Mouse (Mus musculus) lung, embryonic 14.5 days (tissue): ENCODE data around the gene Gm10226. TPM values are rescaled to one million over a fixed set of nuclear protein-coding genes. Genes with fewer than 3 reads are reported as not detected.
A peak's percentile ranks its signal among the peaks of the same experiment; 100 is the strongest.
"Not testable (repeated sequence)": the region's sequence is repeated elsewhere in the genome, so short reads cannot be mapped to it uniquely, and the experiment has no call there.

ENCODE experiments used
- ATAC-seq: fragments of 200-750 bp; cut with Nextera tagmentation; 2 replicates; pipeline ENCODE4 v1.8.0; 2017; ENCODE audit warnings: mild to moderate bottlenecking, moderate TSS enrichment, moderate library complexity; ENCODE audit not compliant: insufficient read depth
- DNase-seq: peaks from one replicate; pipeline ENCODE4 v3.0.0-alpha.2; 2015
- H3K27ac ChIP-seq: fragments of 300-500 bp; sonication (generic); 2 replicates; pipeline ENCODE4 v1.5.1; 2014; ENCODE audit warnings: low read depth, mild to moderate bottlenecking, moderate library complexity
- H3K27me3 ChIP-seq: fragments of 300-500 bp; sonication (generic); 2 replicates; pipeline ENCODE4 v1.6.1; 2014; ENCODE audit warnings: low read length, control low read depth; ENCODE audit not compliant: insufficient read depth
- H3K36me3 ChIP-seq: fragments of 300-500 bp; sonication (generic); 2 replicates; pipeline ENCODE4 v1.6.1; 2014; ENCODE audit warnings: control low read depth; ENCODE audit not compliant: insufficient read depth
- H3K4me1 ChIP-seq: fragments of 300-500 bp; sonication (generic); 2 replicates; pipeline ENCODE4 v1.6.1; 2014; ENCODE audit warnings: antibody characterized with exemption, control low read depth; ENCODE audit not compliant: insufficient read depth
- H3K4me2 ChIP-seq: fragments of 300-500 bp; sonication (generic); 2 replicates; pipeline ENCODE4 v1.6.1; 2014; ENCODE audit warnings: mild to moderate bottlenecking
- H3K4me3 ChIP-seq: fragments of 300-500 bp; sonication (generic); 2 replicates; pipeline ENCODE4 v1.5.1; 2014; ENCODE audit warnings: low read depth, low read length
- H3K9ac ChIP-seq: fragments of 300-500 bp; sonication (generic); 2 replicates; pipeline ENCODE4 v1.6.1; 2014
- H3K9me3 ChIP-seq: fragments of 300-500 bp; sonication (generic); 2 replicates; pipeline ENCODE4 v1.6.1; 2016; ENCODE audit warnings: low read depth, low read length, control low read depth
- CTCF ChIP-seq: IDR thresholded peaks from 2 replicates; pipeline ENCODE4 v1.5.1; 2016; ENCODE audit warnings: antibody characterized with exemption, low read depth
- WGBS: fragments of 180-500 bp; shearing (Covaris S2); extraction: QIAGEN DNeasy Blood & Tissue Kit; methylation state at CpG from one replicate; pipeline ENCODE4 v1.1.7; 2014; 5-methylcytosine and 5-hydroxymethylcytosine counted together
- polyA plus RNA-seq: library from polyadenylated mRNA; unstranded; fragments of >200 nt; fragmentation: Nextera tagmentation; extraction: Ambion mirVana; gene quantifications from 2 replicates; pipeline ENCODE4 v1.2.1, GENCODE M21; 2014

Gm10226 gene
- 4.6 and 5.0 TPM in 2 replicates for polyA plus RNA-seq

DNA sequence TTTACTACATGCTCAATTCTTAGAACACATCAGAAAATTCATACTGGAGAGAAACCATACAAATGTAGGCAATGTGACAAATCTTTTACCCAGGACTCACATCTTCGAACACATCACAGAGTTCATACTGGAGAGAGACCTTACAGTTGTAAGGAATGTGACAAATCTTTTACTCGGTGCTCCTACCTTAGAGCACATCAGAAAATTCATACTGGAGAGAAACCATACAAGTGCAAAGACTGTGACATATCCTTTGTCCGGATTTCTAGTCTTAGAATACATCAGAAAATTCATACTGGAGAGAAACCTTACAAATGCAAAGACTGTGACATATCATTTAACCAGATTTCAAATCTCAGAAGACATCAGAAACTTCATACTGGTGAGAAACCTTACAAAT is at the start of gene Gm10226:
Gene Gm10226 (plus strand): TSS at position 301 of the 400 bp plus-strand sequence.
- no peak within 1 kb of the TSS for H3K4me3 ChIP-seq
- ATAC-seq (no peak), DNase-seq (no peak)
- no peak within 1 kb of the TSS for H3K9ac ChIP-seq
- no peak within 1 kb of the TSS for H3K27ac ChIP-seq
- WGBS, result 85% methylated on average over 3 of the region's 3 CpGs
- 0 out of 2 replicates have a peak, but pooled peaks cover 3% of the 10 kb centered on the region for H3K36me3 ChIP-seq
- H3K27me3 ChIP-seq, result no peaks in the 10 kb centered on the region
- no peak within 1 kb of the TSS for H3K4me2 ChIP-seq
- no peaks in the 10 kb centered on the region for H3K4me1 ChIP-seq
- H3K9me3 ChIP-seq, result no peaks in the 10 kb centered on the region
- no peak for TF ChIP-seq CTCF

DNA sequence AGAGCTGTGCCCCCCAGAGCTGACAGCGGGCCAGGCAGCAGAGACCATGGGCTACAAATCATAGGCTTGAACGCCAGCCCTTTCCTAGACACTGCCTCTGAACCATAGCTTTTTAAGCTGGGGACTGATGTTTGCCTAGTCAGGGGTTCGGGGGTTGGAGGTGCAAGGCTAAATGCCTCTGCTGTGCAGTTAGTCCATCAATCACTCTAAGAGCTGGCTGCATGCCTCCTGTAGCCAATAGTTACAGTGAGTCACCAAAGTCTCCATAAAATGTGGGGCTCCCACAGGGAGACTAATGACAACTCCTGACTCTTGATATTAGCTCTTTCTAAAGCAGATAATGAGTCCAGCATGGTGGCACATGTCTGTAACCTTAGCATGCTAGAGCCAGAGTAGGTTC is 42.9 kb upstream of the Gm10226 start:
- 40% methylated on average over 3 of the region's 3 CpGs for WGBS
- Histone ChIP-seq H3K4me3 (no peak overlapping the region), H3K4me1 (no peaks in the 10 kb centered on the region), H3K27ac (no peak overlapping the region), H3K36me3 (no peaks in the 10 kb centered on the region), H3K9ac (no peak overlapping the region), H3K27me3 (no peaks in the 10 kb centered on the region), H3K9me3 (no peaks in the 10 kb centered on the region), H3K4me2 (no peak overlapping the region)
- ATAC-seq (no peak), DNase-seq (peak; percentile 1)
- TF ChIP-seq CTCF, result no peak

DNA sequence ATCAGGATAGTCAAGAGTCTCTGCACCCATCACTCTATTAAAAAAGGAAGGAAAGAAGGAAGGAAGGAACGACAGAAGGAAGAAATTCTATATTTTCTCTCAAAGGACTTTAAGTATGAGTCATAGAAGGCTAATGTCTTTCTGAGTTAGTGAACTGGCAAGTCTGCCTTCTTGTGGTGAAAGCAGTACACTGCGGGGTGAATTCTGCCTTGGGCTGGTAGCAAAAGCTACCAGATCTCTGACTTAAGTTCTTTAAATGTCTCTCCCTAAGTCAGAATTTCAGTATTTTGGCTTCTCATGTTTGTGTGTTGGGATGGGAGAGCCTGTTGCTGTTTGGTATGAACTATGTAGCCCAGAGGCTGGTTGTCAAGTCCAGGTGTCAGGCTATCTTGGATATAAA is 41.7 kb upstream of the Gm10226 start:
- no peaks in the 10 kb centered on the region for H3K27me3 ChIP-seq

GRCm38 (mm10) chr17:21650364-21650907 is 41.2 kb upstream of the Gm10226 start, which contains the start of gene Zfp983:
Gene Zfp983, plus strand, starts transcription at chr17:21650624.
- H3K4me3 ChIP-seq, result peak within 1 kb of the TSS; percentile 42
- peak within 1 kb of the TSS; percentile 65 for H3K27ac ChIP-seq
- H3K4me1 ChIP-seq, H3K27me3 ChIP-seq, H3K36me3 ChIP-seq, H3K9me3 ChIP-seq: not testable (repeated sequence)
- H3K9ac ChIP-seq, result peak within 1 kb of the TSS; percentile 36; the same call in 1 of the 2 replicates
- H3K4me2 ChIP-seq, result peak within 1 kb of the TSS; percentile 54
- WGBS, result under 1% methylated on average over 17 of the region's 17 CpGs
- ATAC-seq (peak; percentile 100), DNase-seq (peak; percentile 92)

More for the DNA sequence above, 41.7 kb upstream of the Gm10226 start:
- no peaks in the 10 kb centered on the region for H3K36me3 ChIP-seq
- whole genome bisulfite sequencing, result 26% methylated on average over 2 of the region's 2 CpGs
- H3K9ac ChIP-seq, result 0 out of 2 replicates have a peak overlapping the region, but pooled peaks have one; percentile 36
- H3K27ac ChIP-seq, result peak overlapping the region; percentile 56
- no peaks in the 10 kb centered on the region for H3K9me3 ChIP-seq
- peak overlapping the region; percentile 42 for H3K4me3 ChIP-seq
- peak overlapping the region; percentile 54 for H3K4me2 ChIP-seq
- peak; percentile 47; the same call in 1 of the 2 replicates for TF ChIP-seq CTCF
- peak; percentile 52 for ATAC-seq
- peak; percentile 74 for DNase-seq
- no peaks in the 10 kb centered on the region for H3K4me1 ChIP-seq

- H3K27ac ChIP-seq, H3K9ac ChIP-seq, ATAC-seq, H3K4me3 ChIP-seq, H3K36me3 ChIP-seq, H3K9me3 ChIP-seq, H3K27me3 ChIP-seq, H3K4me2 ChIP-seq, DNase-seq, H3K4me1 ChIP-seq: not testable (repeated sequence)
- WGBS, result 20% methylated on average over 1 of the region's 1 CpGs
These were observed 12.8 kb upstream of the Gm10226 start for GRCm38 (mm10) chr17:21678826-21679225.

DNA sequence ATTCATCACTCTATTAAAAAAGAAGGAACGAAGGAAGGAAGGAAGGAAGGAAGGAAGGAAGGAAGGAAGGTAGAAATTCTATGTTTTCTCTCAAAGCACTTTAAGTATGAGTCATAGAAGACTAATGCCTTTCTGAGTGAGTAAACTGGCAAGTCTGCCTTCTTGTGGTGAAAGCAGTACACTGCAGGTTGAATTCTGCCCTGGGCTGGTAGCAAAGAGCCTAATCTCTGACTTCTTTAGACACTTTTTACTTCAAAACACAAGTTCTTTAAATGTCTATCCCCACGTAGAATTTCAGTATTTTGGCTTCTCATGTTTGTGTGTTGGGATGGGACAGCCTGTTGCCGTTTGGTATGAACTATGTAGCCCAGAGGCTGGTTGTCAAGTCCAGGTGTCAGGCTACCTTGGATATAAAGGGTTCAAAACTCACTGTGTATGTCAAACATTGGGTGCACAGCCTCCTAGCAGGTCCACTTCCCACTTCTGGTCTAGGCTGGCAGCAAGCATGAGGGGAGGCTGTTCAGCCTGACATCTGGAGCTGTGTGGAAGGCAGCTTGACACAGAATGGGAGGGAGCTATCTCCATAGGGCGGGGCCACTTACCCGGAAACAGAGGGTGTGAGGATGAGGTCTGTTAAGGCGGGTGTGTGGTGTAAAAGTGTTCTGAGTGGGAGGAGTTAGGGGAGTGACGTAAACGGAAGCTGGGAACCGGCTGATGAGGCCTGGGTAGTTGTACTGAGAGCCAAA is 12.2 kb upstream of the Gm10226 start:
- Histone ChIP-seq H3K27ac (peak overlapping the region; percentile 44), H3K4me1 (no peaks in the 10 kb centered on the region), H3K27me3 (no peaks in the 10 kb centered on the region), H3K9ac (peak overlapping the region; percentile 36), H3K4me2 (peak overlapping the region; percentile 52), H3K9me3 (no peaks in the 10 kb centered on the region), H3K4me3 (peak overlapping the region; percentile 44), H3K36me3 (no peaks in the 10 kb centered on the region)
- peak; percentile 100 for ATAC-seq
- WGBS, result 2% methylated on average over 9 of the region's 9 CpGs
- peak; percentile 66 for TF ChIP-seq CTCF
- peak; percentile 89 for DNase-seq

DNA sequence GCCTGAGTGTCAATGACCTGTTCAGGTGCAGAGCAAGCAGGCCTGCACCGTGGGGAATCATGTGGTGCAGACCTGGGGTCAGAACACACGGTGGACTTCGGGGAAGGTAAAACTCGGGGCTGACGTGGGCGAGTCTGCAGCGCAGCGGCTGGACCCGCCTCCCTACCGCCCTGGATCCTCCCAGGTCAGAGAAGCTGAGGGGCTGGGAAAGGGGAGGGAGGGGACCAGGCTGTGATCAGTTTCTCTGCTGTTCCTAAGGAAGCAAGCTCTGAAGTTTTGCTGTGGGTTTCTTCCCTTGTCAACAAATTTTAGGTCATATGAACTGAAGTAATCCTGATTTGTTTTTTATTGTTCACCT is 11.7 kb upstream of the Gm10226 start:
- Histone ChIP-seq H3K4me2 (peak overlapping the region; percentile 52), H3K4me3 (peak overlapping the region; percentile 44), H3K9ac (peak overlapping the region; percentile 36)
- not testable (repeated sequence) for H3K4me1 ChIP-seq, H3K27me3 ChIP-seq, H3K9me3 ChIP-seq, DNase-seq, H3K27ac ChIP-seq, H3K36me3 ChIP-seq
- 0% methylated on average over 10 of the region's 10 CpGs for WGBS
- peak; percentile 90 for ATAC-seq
